In the genomic region with DNA sequence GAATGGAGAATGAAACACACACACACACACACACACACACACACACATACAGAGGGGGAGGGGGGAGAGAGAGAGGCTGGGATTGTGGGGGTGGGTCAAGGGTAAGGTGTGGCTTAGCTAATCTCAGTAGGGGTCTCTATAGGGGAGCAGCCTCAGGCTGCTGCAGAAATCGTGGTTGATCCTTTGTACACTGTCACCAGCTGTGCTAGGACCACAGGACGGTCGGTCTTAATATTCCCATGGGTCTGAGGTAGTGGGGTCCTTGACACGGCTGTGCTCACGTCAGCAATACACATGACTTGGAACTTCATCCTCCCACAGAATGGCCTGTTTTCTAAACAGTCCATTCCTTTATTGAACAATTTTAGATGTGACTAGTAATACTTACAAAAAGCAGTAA, we compare ENCODE assay signal across 20 mouse cellular contexts.
"Had no signal": no experiment of that assay in that cellular context is flagged by ENCODE, and none has a peak within 500 bp of the region (broad histone marks: within the 10 kb centered on the region; RNA-seq: fewer than 3 reads in every experiment).

No protein-coding gene starts in this region.

- H3K4me1 ChIP-seq: midbrain, embryonic 12.5 days; neural tube, embryonic 13.5 days; neural tube, embryonic 15.5 days had no signal

- H3K27ac ChIP-seq: lung, embryonic 15.5 days; midbrain, embryonic 10.5 days; midbrain, embryonic 12.5 days; neural tube, embryonic 13.5 days; neural tube, embryonic 15.5 days had no signal

- DNase-seq: lung, adult 2 months; lung, postnatal 14 days; lung, postnatal 4 days; midbrain, embryonic 14.5 days; retina, postnatal 1 day; right cerebral cortex, adult 18-20 months; right cerebral cortex, postnatal 25 days; right cerebral cortex, postnatal 4 days; spleen, adult 18-20 months; thymus, adult 18-20 months; thymus, postnatal 14 days; thymus, postnatal 36 days had no signal

- H3K27me3 ChIP-seq: lung, embryonic 15.5 days; midbrain, embryonic 12.5 days; neural tube, embryonic 13.5 days; neural tube, embryonic 15.5 days had no signal

- H3K4me3 ChIP-seq: lung, embryonic 15.5 days; midbrain, embryonic 10.5 days; midbrain, embryonic 12.5 days; myocyte; neural tube, embryonic 13.5 days; neural tube, embryonic 15.5 days had no signal

- H3K4me2 ChIP-seq: lung, embryonic 15.5 days; midbrain, embryonic 12.5 days; neural tube, embryonic 13.5 days; neural tube, embryonic 15.5 days had no signal

- ATAC-seq: lung, postnatal 0 days; midbrain, embryonic 16.5 days had no signal

- H3K9me3 ChIP-seq: lung, embryonic 15.5 days; midbrain, embryonic 10.5 days; midbrain, embryonic 12.5 days; neural tube, embryonic 13.5 days; neural tube, embryonic 15.5 days had no signal

- H3K9ac ChIP-seq: lung, embryonic 15.5 days; midbrain, embryonic 12.5 days; neural tube, embryonic 13.5 days; neural tube, embryonic 15.5 days had no signal

- H3K36me3 ChIP-seq: lung, embryonic 15.5 days; midbrain, embryonic 10.5 days; midbrain, embryonic 12.5 days; neural tube, embryonic 13.5 days; neural tube, embryonic 15.5 days had no signal
